Mouse (Mus musculus): ENCODE results near the gene Axdnd1.

- TF ChIP-seq CTCF (conservative IDR thresholded peaks at IDR 0.05; ENCODE audit: low read length), result no peak
- no peak for TF ChIP-seq NANOG (IDR thresholded peaks at IDR 0.05; ENCODE audit: borderline replicate concordance, low read length)
Measured at GRCm38 (mm10) chr1:156422856-156423255, 1.9 kb upstream of the Axdnd1 start.
